Mouse (Mus musculus) olfactory bulb, adult 2 months (tissue): ENCODE results near the gene Paxx.

ENCODE experiments used
- CTCF ChIP-seq: fragments of 200-500 bp; IDR thresholded peaks from 2 replicates; pipeline ENCODE4 v1.5.1; 2012; ENCODE audit warnings: low read depth, mild to moderate bottlenecking, low read length, moderate library complexity; ENCODE audit not compliant: insufficient read depth
- POLR2A ChIP-seq: fragments of 200-500 bp; IDR thresholded peaks from 2 replicates; pipeline ENCODE4 v1.6.1; 2012; ENCODE audit warnings: mild to moderate bottlenecking, low read depth, low read length, moderate library complexity; ENCODE audit not compliant: insufficient read depth

- no peak for TF ChIP-seq CTCF
- no peak for TF ChIP-seq POLR2A
These were observed 45.0 kb upstream of the Paxx start for GRCm38 (mm10) chr2:25505860-25506259.
